Mouse (Mus musculus) kidney, postnatal 10 days (tissue): Measurements from ENCODE around the gene Fam19a4.
A peak's percentile ranks its signal among the peaks of the same experiment; 100 is the strongest.

Experiments
- DNase-seq: peaks from one replicate; pipeline ENCODE4 v3.0.0; 2021; ENCODE audit warnings: mixed read lengths

Fam19a4 gene

DNA sequence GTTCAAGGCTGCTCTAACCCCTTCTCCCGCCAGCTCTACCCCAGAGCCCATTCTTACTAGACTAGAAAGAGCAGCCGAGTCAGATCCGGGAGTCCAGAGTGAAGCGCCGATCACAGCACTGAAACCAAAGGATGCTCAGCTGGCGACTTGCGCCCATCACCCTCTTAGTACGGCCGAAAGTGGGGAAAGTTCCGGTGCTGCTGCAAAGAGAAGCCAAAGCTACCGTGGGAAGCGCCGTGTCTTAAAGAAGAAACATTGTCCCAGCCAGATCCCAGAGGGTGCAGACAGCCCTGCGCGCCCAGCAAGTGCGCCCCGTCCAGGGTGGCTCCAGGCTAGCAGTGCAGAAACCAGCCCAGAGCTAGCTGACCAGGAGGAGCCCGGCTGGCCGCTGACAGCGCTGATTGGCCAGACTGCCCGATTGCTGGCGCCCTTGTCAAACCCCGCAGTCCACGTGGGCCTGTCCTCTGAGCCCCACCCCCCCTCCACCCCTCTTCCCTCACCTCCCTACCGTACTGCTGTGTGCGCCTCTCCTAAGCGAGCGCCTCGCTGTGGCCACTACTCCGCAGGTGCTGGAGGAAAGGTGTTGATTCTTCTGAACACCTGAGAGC, at the start of gene Fam19a4:
TSS of gene Fam19a4 (minus strand) at position 340 of the 608 bp plus-strand sequence.
- DNase-seq, result peak; percentile 60

DNA sequence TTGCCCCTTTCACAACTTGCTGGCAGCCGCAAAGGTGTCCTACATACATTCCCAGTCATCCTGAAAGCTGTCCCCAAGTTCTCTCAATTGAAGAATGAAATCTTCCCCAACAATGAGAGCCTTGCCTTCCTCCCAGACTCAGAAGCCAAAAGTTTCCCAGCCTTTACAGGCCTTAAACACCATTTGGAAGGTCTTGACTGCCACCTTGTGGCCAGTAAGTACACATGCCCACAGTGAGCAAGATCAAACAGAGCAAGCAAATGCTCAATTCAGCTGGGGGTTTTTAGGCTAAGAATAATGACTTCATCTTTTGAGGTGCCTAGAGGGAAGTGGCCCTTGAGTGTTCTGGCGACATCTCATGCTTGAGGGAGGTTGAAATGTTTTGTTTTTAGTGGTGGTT, 46.6 kb upstream of the Fam19a4 start:
- DNase-seq, result peak; percentile 72

DNA sequence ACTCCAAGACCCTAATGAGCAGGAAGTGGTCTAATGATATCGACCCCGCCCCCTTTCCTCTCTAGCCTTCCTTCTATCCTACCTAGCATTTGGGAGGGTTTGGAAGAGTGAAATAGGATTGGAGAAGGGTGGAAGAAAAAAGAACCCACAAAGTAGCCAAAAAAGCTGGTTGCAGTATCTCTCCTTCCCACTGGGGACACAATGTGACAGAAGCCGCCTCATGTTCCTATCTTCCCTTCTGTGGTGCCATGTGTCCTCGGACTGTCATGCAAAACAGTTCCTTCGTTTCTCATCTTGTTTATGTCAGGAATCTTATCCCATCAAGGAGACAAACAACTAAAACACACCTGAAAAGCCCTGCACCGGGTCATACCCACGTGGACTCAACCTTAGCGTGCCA, 45.9 kb upstream of the Fam19a4 start:
- no peak for DNase-seq

DNA sequence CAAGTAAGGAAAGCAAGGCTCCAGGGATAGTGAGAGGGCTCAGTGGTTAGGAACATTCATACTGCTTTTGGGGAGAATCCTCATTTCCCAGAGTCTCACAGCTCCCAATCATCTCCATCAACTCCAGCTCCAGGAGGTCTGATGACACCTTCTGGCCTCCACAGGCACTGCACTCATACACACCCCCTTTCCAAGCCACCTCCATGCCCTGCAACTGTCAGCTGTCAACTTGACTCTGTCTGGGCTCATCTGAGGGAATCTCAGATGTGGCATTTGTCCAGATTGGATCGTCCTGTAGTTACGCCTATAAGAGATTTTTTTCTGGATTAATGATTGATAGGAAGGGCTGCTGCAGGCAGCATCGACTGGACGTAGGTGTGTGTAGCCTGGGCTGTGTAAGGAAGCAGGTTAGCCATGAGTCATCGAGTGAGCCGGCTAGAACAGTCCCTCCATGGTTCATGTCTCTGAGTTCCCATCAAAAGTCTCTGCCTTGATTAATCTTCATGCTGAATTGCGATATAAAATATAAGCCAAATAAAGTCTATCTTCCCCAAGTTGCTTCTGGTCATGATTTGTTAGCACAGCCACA, 44.1 kb upstream of the Fam19a4 start:
- DNase-seq, result peak; percentile 21

DNA sequence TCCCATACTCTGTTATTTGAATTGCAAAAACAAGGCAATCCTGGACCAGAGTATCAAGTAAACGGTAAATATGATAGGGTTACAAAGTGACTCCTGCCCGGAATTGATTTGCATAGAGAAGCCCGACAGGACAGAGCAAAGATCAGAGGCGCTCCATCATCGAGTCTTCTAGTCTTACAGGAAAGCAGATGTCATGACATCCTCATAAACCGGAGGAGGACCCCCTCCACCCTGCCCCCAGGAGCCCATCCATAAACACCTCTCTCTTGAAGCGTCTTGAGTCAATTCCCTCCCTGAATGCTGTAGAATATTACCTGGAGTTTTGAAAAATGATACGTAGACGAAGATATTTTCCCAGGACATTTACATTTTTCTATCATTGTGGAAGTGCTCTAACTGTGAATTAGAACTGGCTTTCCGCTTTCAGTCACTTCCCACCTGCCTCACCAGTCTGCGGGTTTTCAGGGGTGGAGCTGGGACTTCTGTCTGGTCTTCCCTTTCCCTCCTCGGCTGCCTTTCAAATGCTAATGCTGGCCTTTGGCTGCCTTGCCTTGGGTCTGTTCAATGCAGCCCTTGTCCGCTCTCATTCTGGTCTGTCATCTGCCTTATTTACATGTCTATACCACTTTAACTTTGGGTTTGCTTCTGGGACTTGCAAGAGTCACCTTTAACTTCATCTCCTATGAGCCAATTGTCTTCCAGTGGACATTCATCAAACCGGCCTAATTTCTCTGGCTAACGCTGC, 41.9 kb upstream of the Fam19a4 start:
- no peak for DNase-seq

DNA sequence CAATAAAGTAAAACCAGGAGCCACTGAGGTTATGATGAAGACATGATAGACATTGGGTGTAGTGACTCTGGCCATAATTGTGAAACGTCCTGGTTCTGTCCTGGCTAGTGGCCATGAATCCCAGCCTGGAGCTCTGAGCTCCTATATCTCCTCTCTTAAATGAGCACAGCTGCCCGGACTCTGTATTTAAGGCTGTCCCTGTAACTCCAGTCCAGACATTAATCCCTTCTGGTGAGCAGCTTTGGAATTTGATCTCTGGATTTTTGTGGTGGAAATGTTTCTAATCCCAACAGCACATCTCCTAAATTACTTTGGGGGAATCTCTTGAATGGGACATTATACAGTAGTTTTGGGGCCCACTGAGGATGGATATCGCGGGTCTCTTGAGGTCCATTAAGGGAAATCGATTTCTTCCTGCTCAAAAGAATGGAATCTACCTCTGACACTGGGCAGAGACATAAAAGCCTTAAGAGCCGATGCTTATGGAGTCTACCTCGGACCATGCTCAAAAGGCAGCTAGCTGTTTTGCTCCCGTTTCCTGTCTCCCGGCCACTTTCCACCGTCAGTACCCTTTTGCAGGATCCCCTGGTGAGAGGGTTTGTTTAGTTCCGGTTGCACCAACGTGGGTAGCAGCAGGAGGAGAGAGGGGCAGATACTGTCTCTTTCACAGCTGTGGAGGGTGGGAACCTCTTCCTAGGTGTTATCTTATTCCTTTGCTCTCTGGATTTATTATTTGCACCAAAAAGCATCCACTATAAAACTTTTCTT, 41.2 kb upstream of the Fam19a4 start:
- DNase-seq, result peak; percentile 28

DNA sequence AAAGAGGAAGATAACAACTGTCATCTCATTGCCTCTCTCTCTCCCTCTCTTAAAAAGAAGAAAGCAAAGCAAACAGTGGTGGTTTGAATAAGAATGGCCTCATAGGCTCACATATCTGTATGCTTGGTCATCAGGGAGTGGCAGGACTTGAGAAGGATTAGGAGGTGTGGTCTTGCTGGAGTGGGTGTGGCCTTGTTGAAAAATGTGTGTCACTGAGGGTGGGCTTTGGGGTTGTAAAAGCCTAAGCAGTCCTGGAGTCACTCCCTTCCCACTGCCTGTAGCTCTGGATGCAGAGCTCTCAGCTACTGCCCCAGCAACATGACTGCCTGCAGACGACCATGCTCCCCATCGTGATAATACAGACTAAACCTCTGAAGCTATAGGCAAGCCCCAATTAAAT, 22.1 kb upstream of the Fam19a4 start:
- DNase-seq, result no peak

DNA sequence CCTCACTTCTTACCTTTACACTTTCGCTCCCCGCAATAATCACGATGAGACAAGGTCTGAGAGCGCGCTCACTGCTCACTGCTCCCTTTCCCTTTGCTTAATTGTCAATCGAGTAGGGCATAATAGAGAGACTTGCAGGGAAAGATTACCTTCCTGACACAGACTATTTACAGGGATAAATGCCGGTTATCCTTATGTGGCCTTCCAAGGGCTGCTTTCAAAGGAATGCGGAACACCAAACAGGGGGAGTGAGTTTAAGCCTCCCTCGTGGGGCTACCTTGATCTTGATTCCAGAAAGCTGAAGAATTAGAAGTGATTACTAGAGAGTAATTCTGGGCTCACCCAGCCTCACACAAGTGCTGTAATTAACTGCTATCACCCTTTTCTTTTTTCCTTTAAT, 19.8 kb upstream of the Fam19a4 start:
- DNase-seq, result no peak

DNA sequence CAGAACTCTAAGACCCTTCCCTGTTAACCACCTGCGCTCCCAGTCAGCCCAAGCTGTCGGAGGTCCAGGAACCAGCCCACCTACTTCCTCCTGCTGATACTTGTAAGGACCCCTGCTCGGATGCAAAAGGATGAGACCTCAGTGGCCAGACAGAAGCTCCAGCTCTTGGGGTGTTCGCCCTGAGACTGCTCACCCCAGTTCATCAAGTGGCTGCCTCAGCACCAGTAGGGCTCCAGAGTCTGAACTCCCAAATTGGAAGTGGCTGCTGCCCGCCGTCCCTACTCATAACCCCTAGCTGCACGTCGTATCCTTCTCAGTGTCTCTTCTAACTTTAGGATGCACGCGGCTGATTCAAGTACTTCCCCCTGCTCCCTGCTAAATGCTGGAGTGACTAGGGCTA, 614 bp downstream of the Fam19a4 start:
- no peak for DNase-seq

DNA sequence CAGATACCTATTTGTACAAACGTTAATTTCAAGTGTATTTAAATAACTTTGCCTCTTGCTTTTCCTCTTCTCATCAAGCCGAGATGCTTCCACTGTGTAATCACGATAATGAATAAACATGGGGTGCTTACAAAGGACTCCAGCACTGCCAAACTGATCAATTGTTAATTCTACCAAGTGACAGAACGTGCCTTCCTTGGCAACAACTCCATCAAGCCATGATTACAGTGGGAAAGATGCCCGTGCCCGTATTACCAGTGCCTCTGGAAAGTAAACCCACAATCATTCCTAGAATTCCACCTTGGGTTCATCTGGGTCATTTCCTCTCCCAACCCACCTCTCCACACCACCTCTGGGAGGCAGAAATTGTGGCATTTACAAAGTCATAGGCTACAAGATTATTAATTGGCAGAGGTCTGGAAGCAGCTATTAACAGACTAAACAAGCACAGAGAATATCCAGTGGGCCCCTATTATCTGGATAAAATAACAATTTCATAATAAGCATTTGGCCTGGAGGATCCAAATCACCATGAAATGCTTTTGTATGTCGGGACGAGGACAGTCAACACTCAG, 7.9 kb downstream of the Fam19a4 start:
- DNase-seq, result no peak

DNA sequence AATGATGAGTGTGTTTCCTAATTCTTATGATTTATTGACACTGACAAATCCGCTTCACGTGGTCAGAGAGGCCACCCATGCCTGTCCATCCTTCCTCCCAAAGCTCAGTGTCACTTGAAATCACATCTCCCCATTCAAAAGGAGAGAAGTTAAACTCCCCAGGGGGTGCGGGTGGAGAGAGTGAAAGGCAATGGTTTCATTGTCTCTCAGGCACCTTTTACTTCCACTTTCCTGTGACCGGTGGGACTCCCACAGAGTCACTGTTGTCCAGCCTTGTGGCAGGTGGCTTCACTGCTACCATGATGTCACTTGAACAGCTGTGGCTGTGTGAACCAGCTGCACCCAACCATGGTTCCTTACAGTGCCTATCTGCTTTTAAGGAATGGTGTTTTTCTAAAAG, 11.8 kb downstream of the Fam19a4 start:
- no peak for DNase-seq

DNA sequence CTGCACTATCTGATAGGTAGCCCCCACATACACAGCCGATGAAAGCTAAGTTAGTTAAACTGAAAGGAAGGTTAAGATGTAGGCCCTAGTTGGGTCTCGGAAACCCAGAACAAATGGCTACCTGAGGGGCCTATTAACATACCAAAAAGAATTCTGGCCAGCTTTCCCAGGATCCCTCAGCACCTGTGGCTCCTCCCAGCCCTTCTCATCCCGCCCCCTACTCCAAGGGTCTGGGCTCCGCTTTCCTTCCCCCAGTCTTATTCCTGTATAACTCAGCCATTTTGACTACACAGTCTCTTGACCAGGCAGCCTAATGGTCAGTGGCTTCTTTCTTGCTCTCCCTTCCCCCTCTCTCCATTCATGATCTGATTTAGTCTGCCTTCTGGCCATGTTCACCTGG, 13.7 kb downstream of the Fam19a4 start:
- no peak for DNase-seq

DNA sequence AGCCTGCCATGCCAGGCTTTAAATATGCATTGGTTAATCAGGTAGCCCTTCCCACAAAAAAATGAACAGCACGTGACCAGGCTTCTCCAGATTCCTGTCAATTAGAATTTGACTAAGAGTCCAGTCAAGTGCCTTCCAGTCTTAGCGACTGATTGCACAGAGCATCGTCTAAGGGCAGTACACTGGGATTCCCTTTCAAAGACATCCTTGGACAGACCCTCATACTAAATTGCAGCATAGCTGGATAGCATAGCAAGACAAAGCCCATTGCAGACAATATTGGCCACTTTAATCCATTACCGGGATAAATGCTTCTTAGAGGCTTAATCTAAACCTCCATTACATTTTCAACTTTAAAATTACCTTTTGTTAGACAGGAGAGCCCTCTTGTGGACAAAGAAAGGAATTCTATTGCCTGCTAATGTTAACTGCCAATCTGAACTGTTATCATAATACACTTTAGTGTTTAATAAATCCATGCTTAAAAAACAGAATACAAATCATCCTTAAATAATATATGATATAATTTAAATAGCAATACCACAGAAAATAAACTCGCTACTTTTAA, 33.0 kb downstream of the Fam19a4 start:
- DNase-seq, result no peak

DNA sequence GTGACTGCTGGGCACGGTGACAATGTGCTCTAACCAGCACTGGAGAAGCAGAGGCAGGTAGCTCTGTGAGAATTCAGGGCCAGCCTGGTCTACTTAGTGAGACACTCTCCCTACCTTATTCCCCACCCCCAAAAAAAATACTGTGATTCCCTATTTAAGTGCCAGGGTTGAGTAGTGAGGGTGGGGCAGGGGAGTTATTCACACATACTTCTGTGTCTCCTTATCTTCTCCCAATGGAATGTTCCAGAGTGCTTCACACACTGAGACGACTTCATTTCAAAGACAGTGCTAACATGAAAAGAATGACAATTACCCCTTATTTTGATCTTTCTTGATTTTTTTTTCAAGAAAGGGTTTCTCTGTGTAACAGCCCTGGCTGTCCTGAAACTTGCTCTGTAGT, 40.9 kb downstream of the Fam19a4 start:
- DNase-seq, result no peak

DNA sequence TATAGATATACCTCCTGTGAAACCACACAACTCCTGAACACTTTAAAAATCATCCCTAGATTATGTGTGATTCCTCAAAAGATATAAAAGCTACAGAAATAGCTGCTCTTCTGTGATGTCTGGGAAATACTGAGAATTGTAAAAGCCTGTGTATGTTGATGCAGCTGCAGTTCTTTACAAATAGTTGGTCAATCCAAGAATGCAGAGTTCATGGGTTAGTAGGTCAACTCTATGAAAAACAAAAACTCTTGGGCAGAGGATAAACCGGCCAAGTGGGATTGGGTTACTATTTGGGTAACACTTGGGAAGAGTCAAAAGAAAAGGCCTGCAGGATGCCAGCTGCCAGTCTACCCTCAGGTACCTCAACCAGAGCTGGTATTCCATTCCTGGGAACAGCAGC, 43.5 kb downstream of the Fam19a4 start:
- DNase-seq, result no peak

DNA sequence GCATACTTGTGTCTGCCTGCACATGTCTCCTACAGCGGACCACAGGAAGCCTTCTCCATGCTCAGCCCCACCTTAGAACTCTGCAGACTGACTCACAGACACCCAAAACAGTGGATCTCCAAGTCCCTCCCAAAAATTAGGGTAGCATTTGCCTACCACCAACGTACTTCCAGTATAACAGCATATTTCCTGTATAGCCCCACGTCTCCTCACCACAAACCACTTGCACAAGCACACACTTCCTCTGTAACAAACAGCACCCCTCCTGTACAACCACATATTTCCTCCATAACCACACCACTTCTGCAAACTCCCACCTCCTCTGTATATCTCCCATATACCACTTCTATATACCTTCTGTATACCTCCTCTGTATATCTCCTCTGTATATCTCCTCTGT, 44.2 kb downstream of the Fam19a4 start:
- DNase-seq, result no peak

DNA sequence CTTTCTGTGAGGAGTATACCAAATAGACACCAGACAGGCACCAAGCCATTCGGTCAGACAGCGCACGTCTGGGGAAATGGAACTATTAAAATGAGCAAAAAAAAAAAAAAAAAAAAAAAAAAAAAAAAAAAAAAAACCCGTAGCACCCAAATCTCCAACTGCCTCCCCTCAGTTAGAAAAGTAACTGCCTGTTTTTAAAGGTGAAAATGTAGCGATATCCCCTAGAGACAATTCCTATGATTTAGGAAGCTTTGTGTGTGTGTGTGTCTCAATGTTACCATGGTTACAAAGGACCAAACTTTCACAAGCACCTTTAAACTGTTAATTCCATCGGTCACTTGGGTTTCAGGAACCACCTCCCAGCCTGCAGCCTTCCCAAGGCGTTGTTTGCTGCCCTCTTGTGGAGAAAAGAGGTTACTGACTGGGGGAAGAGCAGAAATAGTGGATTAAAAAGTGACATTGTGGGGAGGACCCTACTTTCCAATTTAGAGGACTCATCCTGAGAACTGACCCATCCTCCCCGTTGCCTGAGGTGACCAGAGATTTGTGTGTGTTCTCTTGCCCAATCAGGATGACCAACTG, 53.6 kb downstream of the Fam19a4 start:
- peak; percentile 73 for DNase-seq

DNA sequence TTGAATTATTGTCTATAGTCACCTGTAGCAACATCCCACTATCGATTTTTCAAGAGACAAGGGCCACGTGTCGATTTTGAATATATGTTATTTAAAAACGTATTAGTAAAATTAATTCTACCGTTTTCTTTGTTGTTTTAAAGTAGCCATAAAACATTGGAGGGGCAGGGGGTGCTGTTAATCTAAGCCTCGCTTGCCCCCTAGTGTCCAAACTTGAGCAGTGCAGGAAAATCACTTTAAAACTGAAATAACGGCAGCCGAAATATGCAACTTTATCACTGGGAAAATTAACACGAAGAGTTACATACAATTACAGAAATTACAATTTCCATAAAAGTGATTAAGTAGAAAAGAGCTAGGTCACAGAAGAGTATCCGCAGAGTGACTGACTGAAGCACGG, 55.2 kb downstream of the Fam19a4 start:
- DNase-seq, result peak; percentile 62

DNA sequence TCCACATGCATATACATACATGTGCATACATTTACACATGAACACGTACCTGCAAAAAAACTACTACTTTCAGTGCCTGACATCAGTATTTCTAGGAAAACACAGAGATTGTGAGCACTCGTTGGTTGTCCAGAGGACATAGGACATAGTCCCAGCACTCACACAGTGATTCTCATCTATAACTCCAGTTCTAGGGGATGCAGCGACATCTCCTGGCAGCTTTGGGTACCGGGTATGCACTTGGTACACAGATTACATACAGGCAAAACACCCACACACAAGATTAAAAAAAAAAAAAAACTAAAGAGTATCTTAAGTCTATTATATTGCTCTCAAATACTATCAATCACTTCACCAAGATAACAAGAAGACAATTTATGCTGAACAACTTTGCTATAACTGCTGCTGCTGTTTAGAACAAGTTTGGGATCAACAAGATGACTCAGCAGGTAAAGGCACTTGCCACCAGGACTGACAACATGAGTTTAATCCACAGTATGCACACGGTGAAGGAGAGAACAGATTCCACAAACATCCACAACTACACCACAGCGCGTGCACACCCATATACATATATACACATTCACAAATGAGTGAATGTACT, 64.6 kb downstream of the Fam19a4 start:
- DNase-seq, result no peak

DNA sequence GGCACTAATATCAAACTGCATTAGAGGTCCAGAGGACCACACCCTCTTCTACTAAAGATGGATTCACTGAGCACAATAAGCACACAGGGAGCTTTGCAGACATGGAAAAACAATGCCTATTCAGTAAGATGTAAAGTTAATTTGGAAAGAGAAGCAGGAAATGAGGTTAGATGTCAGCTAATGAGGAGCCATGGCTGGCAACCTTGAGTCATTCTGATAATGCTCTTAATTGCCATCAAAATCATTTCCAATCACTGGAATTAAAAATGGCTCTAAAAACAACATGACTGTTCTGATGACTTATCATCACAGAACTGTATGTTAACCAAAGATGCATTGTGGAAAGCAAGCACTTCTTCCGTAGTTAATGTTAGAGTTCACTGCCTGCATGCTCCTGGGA, 68.5 kb downstream of the Fam19a4 start:
- DNase-seq, result no peak

DNA sequence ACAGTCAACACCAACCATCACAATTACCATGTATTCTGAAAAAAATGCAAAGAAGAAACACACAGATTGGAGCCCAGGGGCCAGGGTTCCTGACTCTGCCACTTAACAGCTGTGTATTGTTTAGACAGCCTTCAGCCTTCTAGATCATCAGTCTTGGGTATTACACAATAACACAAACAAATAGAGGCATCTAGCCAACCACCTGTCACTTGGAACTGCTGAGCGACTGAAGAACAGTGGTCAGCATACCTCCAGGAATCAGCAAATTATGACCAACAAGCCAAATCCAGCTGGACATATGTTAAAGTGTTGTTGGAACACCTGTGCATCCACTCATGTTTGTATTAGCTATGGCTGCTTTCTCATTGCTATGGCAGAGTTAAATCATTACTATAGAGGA, 82.7 kb downstream of the Fam19a4 start:
- DNase-seq, result no peak

DNA sequence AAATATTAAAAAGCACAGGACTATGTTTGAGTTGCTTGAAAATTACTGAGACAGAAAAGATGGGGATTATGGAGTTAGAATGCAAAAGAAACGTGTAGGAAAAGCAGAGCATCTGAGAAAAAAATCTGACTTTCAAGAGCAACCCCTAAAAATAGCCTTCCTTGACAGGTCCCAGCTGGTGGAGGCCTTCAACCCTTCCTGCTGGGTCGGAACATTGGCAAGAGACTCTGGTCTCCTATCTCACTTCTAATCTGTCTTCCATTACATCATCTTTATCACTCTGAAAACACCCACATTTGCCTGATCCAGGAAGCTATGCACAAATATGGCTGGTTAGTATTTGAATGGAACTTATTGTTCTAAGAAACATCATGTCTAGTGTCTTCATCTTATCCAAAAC, 115.4 kb downstream of the Fam19a4 start:
- peak; percentile 73 for DNase-seq
